Mouse (Mus musculus) C2C12 (cell line): ENCODE results near the gene Dmtf1. TPM values are rescaled to one million over a fixed set of nuclear protein-coding genes. Genes with fewer than 3 reads are reported as not detected.

ENCODE experiments used
- H3K27me3 ChIP-seq: one replicate; pipeline ENCODE4 v1.6.1; 2011; ENCODE audit not compliant: control insufficient read depth, insufficient read depth, insufficient read length
- H3K36me3 ChIP-seq: one replicate; pipeline ENCODE4 v1.6.1; 2011; ENCODE audit not compliant: control insufficient read depth, insufficient read depth
- H3K4me3 ChIP-seq: one replicate; pipeline ENCODE4 v1.5.1; 2011; ENCODE audit warnings: mild to moderate bottlenecking, control low read depth; ENCODE audit not compliant: poor library complexity, insufficient read depth, severe bottlenecking
- H3K79me2 ChIP-seq: one replicate; pipeline ENCODE4 v1.6.1; 2011; ENCODE audit not compliant: control insufficient read depth, insufficient read depth
- H3K79me3 ChIP-seq: one replicate; pipeline ENCODE4 v1.6.1; 2011; ENCODE audit warnings: low read depth, control low read depth
- H3ac ChIP-seq: one replicate; pipeline ENCODE3; 2011; ENCODE audit warnings: low read depth; ENCODE audit not compliant: control insufficient read depth, insufficient read length
- CEBPB ChIP-seq: IDR thresholded peaks from one replicate; pipeline ENCODE4 v1.6.1; 2011; ENCODE audit warnings: low read depth, mild to moderate bottlenecking, control low read depth, moderate library complexity
- CTCF ChIP-seq: IDR thresholded peaks from one replicate; pipeline ENCODE4 v1.5.1; 2011; ENCODE audit not compliant: control insufficient read depth, insufficient read depth, insufficient read length
- FOSL1 ChIP-seq: IDR thresholded peaks from one replicate; pipeline ENCODE4 v1.8.0; 2011; ENCODE audit warnings: mild to moderate bottlenecking, low read length; ENCODE audit not compliant: poor library complexity, insufficient read depth, severe bottlenecking
- MAX ChIP-seq: IDR thresholded peaks from one replicate; pipeline ENCODE4 v1.6.1; 2011; ENCODE audit warnings: mild to moderate bottlenecking, control low read depth
- MYOD1 ChIP-seq: IDR thresholded peaks from one replicate; pipeline ENCODE4 v1.6.1; 2011; ENCODE audit warnings: low read depth; ENCODE audit not compliant: control insufficient read depth, insufficient read length
- MYOG ChIP-seq: IDR thresholded peaks from one replicate; pipeline ENCODE4 v1.6.1; 2011; ENCODE audit not compliant: control insufficient read depth, insufficient read length; ENCODE audit errors: extremely low read depth
- USF1 ChIP-seq: IDR thresholded peaks from one replicate; pipeline ENCODE4 v1.6.1; 2011; ENCODE audit warnings: low read depth, mild to moderate bottlenecking, control low read depth, moderate library complexity
- polyA plus RNA-seq: library from polyadenylated mRNA; unstranded; fragments of >200 nt; fragmentation: generic; extraction: Trizol; gene quantifications from one replicate; pipeline ENCODE4 v1.2.1, GENCODE M21; 2012; ENCODE audit warnings: missing spikeins

Dmtf1 gene
- polyA plus RNA-seq, 1 experiment, result 6.4 TPM

GRCm38 (mm10) chr5:9142376-9142775 is 19.2 kb downstream of the Dmtf1 start:
- TF ChIP-seq FOSL1, result no peak
- no peak for TF ChIP-seq CTCF
- no peak for TF ChIP-seq CEBPB
- TF ChIP-seq MYOD1, result no peak
- TF ChIP-seq MYOG, result no peak
- no peak for TF ChIP-seq MAX
- no peak for TF ChIP-seq USF1
- H3K27me3 ChIP-seq, result no peaks in the 10 kb centered on the region
- H3K79me3 ChIP-seq, result no peaks in the 10 kb centered on the region
- H3K36me3 ChIP-seq, result peaks cover 53% of the 10 kb centered on the region
- no peak overlapping the region for H3ac ChIP-seq
- no peak overlapping the region for H3K4me3 ChIP-seq
- no peaks in the 10 kb centered on the region for H3K79me2 ChIP-seq

DNA sequence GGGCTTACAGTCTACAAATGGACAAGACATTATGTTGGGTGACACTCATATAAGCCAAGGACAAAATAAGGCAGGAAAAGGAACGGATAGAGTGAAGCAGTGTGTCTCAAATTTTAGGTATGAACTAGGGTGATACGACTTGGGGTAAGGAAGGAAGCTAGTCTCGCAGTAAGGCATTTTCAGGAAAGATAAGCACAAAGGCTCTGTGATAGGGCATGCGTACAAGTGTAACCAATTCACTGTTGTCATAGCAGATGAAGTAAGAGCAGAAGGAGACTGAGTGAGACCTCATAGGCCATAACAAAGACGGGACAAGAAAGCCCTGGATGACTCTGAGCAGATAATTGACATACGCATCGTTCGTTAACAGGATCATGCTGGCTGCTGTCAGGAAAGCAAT is 20.9 kb downstream of the Dmtf1 start:
- no peak for TF ChIP-seq FOSL1
- TF ChIP-seq USF1, result no peak
- no peak for TF ChIP-seq MYOD1
- TF ChIP-seq CEBPB, result no peak
- no peak for TF ChIP-seq MYOG
- TF ChIP-seq MAX, result no peak
- no peak for TF ChIP-seq CTCF
- Histone ChIP-seq H3K27me3 (no peaks in the 10 kb centered on the region), H3K36me3 (peaks cover 62% of the 10 kb centered on the region), H3K79me3 (peaks cover 1% of the 10 kb centered on the region), H3ac (no peak overlapping the region), H3K79me2 (no peaks in the 10 kb centered on the region), H3K4me3 (no peak overlapping the region)

DNA sequence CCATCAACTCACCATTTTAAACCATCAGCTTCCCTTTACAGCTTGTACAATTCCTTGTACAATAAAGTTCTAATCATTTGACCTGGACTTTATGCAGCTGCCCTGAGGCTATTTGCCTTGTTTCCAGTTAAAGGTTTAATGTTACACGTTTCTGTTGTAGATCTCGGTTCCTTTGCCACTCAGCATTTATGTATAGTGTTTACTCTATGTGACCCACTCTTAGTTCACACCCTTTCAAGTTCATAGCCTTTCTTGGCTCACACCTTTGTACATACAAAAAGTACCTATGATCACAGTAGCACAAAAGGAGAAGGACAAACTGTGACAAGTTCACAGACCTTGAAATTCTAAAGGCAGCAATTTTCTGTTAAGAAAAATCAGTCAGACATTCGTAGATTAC is 26.0 kb downstream of the Dmtf1 start:
- Histone ChIP-seq H3K4me3 (no peak overlapping the region), H3K36me3 (peaks cover 45% of the 10 kb centered on the region), H3ac (no peak overlapping the region), H3K79me2 (no peaks in the 10 kb centered on the region), H3K27me3 (no peaks in the 10 kb centered on the region), H3K79me3 (peaks cover 1% of the 10 kb centered on the region)
- TF ChIP-seq MAX, result no peak
- TF ChIP-seq FOSL1, result no peak
- no peak for TF ChIP-seq MYOG
- TF ChIP-seq MYOD1, result no peak
- no peak for TF ChIP-seq CTCF
- no peak for TF ChIP-seq CEBPB
- TF ChIP-seq USF1, result no peak

DNA sequence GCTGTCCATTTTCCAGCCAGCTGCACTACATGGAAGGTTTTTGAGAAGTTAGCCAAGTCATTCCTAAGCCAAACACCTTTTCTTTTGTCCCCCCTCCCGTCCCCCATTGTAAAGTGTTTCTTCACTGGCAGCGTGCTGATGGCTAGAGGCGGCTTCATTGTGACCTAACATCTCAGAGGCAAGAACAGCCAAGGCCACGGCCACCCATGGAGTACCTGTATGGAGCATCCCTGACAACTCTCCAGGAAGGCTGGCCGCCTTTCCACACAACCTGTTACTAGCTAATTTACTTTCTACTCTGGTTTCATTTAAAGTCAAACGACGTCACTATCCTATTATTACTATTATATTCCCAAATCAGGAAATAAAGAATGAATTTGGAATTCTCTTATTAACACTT is 29.8 kb downstream of the Dmtf1 start:
- Histone ChIP-seq H3K27me3 (no peaks in the 10 kb centered on the region), H3K36me3 (peaks cover 51% of the 10 kb centered on the region), H3K4me3 (no peak overlapping the region), H3K79me3 (no peaks in the 10 kb centered on the region), H3K79me2 (no peaks in the 10 kb centered on the region), H3ac (no peak overlapping the region)
- no peak for TF ChIP-seq USF1
- TF ChIP-seq CEBPB, result no peak
- TF ChIP-seq FOSL1, result no peak
- no peak for TF ChIP-seq MAX
- TF ChIP-seq MYOD1, result no peak
- TF ChIP-seq CTCF, result no peak
- no peak for TF ChIP-seq MYOG

GRCm38 (mm10) chr5:9128566-9128965 is 33.0 kb downstream of the Dmtf1 start:
- no peak overlapping the region for H3K4me3 ChIP-seq
- H3K36me3 ChIP-seq, result peaks cover 65% of the 10 kb centered on the region
- no peak overlapping the region for H3ac ChIP-seq
- no peak for TF ChIP-seq CTCF
- TF ChIP-seq MAX, result no peak
- TF ChIP-seq MYOD1, result no peak
- no peak for TF ChIP-seq FOSL1
- no peak for TF ChIP-seq CEBPB
- no peak for TF ChIP-seq USF1
- TF ChIP-seq MYOG, result no peak
- no peaks in the 10 kb centered on the region for H3K79me2 ChIP-seq
- no peaks in the 10 kb centered on the region for H3K27me3 ChIP-seq
- H3K79me3 ChIP-seq, result no peaks in the 10 kb centered on the region

GRCm38 (mm10) chr5:9124134-9124533 is 37.4 kb downstream of the Dmtf1 start:
- no peak overlapping the region for H3ac ChIP-seq
- H3K4me3 ChIP-seq, result no peak overlapping the region
- H3K27me3 ChIP-seq, result no peaks in the 10 kb centered on the region
- H3K79me3 ChIP-seq, result no peaks in the 10 kb centered on the region
- H3K79me2 ChIP-seq, result no peaks in the 10 kb centered on the region
- H3K36me3 ChIP-seq, result peaks cover 87% of the 10 kb centered on the region
- TF ChIP-seq MYOG (no peak), FOSL1 (no peak), CTCF (no peak), CEBPB (no peak), MAX (no peak), MYOD1 (no peak), USF1 (no peak)
